Mouse (Mus musculus): ENCODE results near the gene Elmo2.

- TF ChIP-seq POLR2A (IDR thresholded peaks at IDR 0.05; ENCODE audit: borderline replicate concordance, low read depth, low read length) (no peak), CTCF (IDR thresholded peaks at IDR 0.05; ENCODE audit: low read depth, low read length) (no peak)
These were observed 2.8 kb downstream of the Elmo2 start for GRCm38 (mm10) chr2:165323484-165323883.
